Mouse (Mus musculus) lung, adult 2 months (tissue): ENCODE measurements around the gene Ripor1.

Experiments used
- CTCF ChIP-seq: fragments of 200-500 bp; IDR thresholded peaks from 2 replicates; pipeline ENCODE4 v1.5.1; 2011; ENCODE audit warnings: mild to moderate bottlenecking, low read length, control low read depth; ENCODE audit not compliant: insufficient read depth
- POLR2A ChIP-seq: fragments of 200-500 bp; IDR thresholded peaks from 2 replicates; pipeline ENCODE4 v1.6.1; 2011; ENCODE audit warnings: low read depth, mild to moderate bottlenecking, control low read depth, low read length, borderline replicate concordance; ENCODE audit errors: extremely low read depth

DNA sequence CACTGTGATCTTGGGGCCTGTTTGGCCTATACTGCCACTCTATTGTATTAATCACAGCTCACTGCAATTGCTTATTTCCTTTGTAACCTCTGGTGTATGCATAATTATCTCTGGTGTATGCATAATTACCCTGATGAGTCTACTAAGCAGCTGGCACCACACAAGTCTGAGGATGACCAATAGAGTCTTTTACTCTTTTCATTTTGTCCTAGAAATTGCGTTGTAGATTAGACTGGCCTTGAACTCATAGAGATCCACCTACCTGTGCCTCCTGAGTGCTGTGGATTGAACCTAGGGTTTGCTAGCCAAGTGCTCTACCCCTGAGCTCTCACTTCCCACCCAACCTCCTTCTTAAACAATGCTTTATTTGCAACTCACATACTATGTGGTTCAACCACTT is 21.0 kb downstream of the Ripor1 start:
- no peak for TF ChIP-seq POLR2A
- TF ChIP-seq CTCF, result no peak
